Mouse (Mus musculus) cortical plate, adult 2 months (tissue): ENCODE measurements at regions not wholly inside any gene's neighbourhood (a gene's known extent, or its start where the extent isn't known, plus 50 kb on each side); places are given as distances from the start of the nearest gene placed in this dataset.

Source experiments
- CTCF ChIP-seq: fragments of 200-500 bp; IDR thresholded peaks from 2 replicates; pipeline ENCODE4 v1.5.1; 2011; ENCODE audit warnings: mild to moderate bottlenecking, control low read depth, low read length; ENCODE audit not compliant: insufficient read depth; ENCODE audit errors: extremely low read depth
- POLR2A ChIP-seq: fragments of 200-500 bp; IDR thresholded peaks from 2 replicates; pipeline ENCODE4 v1.6.1; 2011; ENCODE audit warnings: mild to moderate bottlenecking, low read length, control low read depth; ENCODE audit not compliant: insufficient read depth; ENCODE audit errors: extremely low read depth

DNA sequence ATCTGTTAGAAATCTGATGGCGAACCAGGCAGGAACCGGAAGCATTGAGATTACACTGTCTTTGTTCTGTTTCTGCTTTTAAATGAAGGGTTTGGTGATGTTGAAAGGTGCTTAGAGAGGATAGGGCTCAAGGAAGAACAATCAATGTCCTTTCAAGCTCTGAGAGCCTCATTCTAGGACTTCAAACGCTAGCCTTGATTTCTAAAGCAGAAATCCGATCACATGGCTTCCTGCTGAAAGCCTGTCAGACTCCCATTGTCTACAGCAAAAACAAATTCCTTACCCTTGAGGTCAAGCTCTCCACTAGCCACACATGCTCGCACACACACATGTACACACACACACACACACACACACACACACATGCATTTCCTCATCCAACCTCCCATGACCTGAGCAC, 215.3 kb upstream of the Zfp637 start:
- TF ChIP-seq CTCF (no peak), POLR2A (no peak)
